Mouse (Mus musculus): ENCODE data around the gene U2af2.

DNA sequence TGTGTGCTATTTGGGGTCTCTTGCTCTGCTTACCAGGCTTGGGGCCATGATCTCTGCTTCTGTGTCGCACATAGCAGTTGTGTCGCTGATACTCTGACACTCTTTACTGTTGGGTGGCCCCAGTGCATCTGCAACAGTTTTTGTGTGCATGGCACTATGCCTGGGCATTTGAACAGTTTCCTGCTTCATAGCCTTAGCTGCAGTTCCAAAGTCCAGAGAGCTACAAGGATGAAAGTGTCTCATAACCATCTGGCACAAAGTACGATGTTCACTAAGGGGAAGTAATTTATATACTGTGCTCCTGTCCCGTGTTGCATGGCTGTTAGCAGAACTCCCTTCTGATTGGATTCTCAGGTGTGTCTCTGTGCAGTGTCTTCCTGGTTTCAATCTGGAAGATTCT lies 25.9 kb downstream of the U2af2 start:
- TF ChIP-seq EP300 (IDR thresholded peaks at IDR 0.05; ENCODE audit: low read depth) (no peak), CTCF (IDR thresholded peaks at IDR 0.05; ENCODE audit: low read depth) (no peak)

Measured in liver, embryonic 14.5 days (tissue).